Mouse (Mus musculus): ENCODE measurements around the gene Akap2. TPM values are rescaled to one million over a fixed set of nuclear protein-coding genes. Genes with fewer than 3 reads are reported as not detected.

Gene Akap2
- total RNA-seq (2012; rRNA removed), result 1.7 and 2.6 TPM in 2 replicates
- polyA plus RNA-seq (2012; ENCODE audit: insufficient read depth in 1 of 2, insufficient read length in 2 of 2, low read depth in 1 of 2, low replicate concordance in 2 of 2, missing spikeins in 1 of 2), result 1 to 10 TPM in 1 of 2 experiments, not detected in 1; 7.2 TPM

DNA sequence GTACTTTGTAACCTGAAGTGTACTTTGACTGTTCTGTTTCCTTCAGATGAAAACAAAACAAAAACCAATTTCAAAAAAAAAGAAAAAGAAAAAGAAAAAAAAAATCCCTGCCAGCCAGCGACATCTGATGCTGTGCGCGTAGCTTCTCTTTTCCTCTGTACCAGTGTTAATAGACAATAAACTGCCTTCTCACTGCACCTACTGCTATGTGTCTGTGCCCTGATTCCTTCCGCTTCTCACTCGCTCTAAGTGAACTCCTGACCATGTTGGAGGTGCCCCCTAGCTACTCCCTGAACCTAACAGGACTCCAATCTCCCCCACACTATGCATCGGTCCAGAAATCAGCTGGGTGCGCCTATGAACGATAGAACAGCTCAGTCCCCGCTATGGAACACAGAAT, at the start of gene Akap2:
Akap2 (plus strand) TSS at position 304 of the 400 bp plus-strand sequence.
- Histone ChIP-seq H3K4me3 (ENCODE audit: control insufficient read depth in 1 of 2, insufficient read depth in 1 of 2, low read depth in 2 of 2, low read length in 2 of 2) (no peak within 1 kb of the TSS), H3K36me3 (ENCODE audit: control insufficient read depth in 1 of 2, insufficient read depth in 2 of 2, low read length in 2 of 2) (no peaks in the 10 kb centered on the region)
- TF ChIP-seq MEF2A (IDR thresholded peaks at IDR 0.05; ENCODE audit: extremely low read depth, insufficient replicate concordance, low read depth, low read length, poor library complexity, severe bottlenecking), result no peak

GRCm38 (mm10) chr4:57670813-57671469, 46.5 kb upstream of the Akap2 start:
- Histone ChIP-seq H3K36me3 (ENCODE audit: control insufficient read depth in 1 of 2, insufficient read depth in 2 of 2, low read length in 2 of 2) (no peaks in the 10 kb centered on the region), H3K4me1 (ENCODE audit: control insufficient read depth in 1 of 2, insufficient read depth in 2 of 2, low read length in 2 of 2) (no peaks in the 10 kb centered on the region), H3K27me3 (ENCODE audit: control insufficient read depth in 1 of 2, insufficient read depth in 2 of 2, low read length in 2 of 2) (peaks cover 5 to 6% of the 10 kb centered on the region in 2 experiments), H3K79me2 (ENCODE audit: control insufficient read depth, insufficient read depth, low read length, poor library complexity) (no peaks in the 10 kb centered on the region), H3K27ac (ENCODE audit: control insufficient read depth, low read depth, low read length) (no peak overlapping the region), H3K4me3 (ENCODE audit: control insufficient read depth in 1 of 2, insufficient read depth in 1 of 2, low read depth in 2 of 2, low read length in 2 of 2) (no peak overlapping the region), H3K9me3 (replicated peaks; ENCODE audit: insufficient read depth, low read length) (no peaks in the 10 kb centered on the region), H3K9ac (ENCODE audit: control insufficient read depth, low read depth, low read length, poor library complexity, severe bottlenecking) (no peak overlapping the region)
- peak; percentile 44 for DNase-seq (ENCODE audit: low read depth, low spot score)
- peak in 1 of 2 experiments; percentile 52; a peak in 1 of 4 replicates for TF ChIP-seq USF2 (IDR thresholded peaks at IDR 0.05; ENCODE audit: borderline replicate concordance in 1 of 2, insufficient read depth in 1 of 2, low read depth in 1 of 2, low read length in 2 of 2)
- peak; percentile 74 for TF ChIP-seq SMC3 (IDR thresholded peaks at IDR 0.05; ENCODE audit: low read depth, low read length)
- TF ChIP-seq RAD21 (IDR thresholded peaks at IDR 0.05; ENCODE audit: low read depth, low read length), result peak; percentile 73
- TF ChIP-seq MYC (IDR thresholded peaks at IDR 0.05; ENCODE audit: low read depth, low read length), result no peak
- TF ChIP-seq CTCF (IDR thresholded peaks at IDR 0.05 in 2 of 3, conservative IDR thresholded peaks at IDR 0.05 in 1 of 3; ENCODE audit: control insufficient read depth in 1 of 3, insufficient read depth in 1 of 3, low read depth in 2 of 3, low read length in 3 of 3, poor library complexity in 1 of 3, severe bottlenecking in 1 of 3), result peak; percentile 25 to 63 (median 27); a peak in 4 of 6 replicates
- TF ChIP-seq USF1 (IDR thresholded peaks at IDR 0.05; ENCODE audit: low read depth, low read length), result peak; percentile 89
- peak; percentile 54 for TF ChIP-seq ZC3H11A (IDR thresholded peaks at IDR 0.05; ENCODE audit: low read depth, low read length)
- TF ChIP-seq ZNF384 (IDR thresholded peaks at IDR 0.05; ENCODE audit: low read depth, low read length), result peak; percentile 92
- no peak for TF ChIP-seq POLR2AphosphoS2 (IDR thresholded peaks at IDR 0.05; ENCODE audit: low read length)
- no peak for TF ChIP-seq GABPA (IDR thresholded peaks at IDR 0.05; ENCODE audit: low read depth, low read length)

More for the DNA sequence above, at the start of gene Akap2:
- no peak for DNase-seq (ENCODE audit: low read depth, low spot score)
- no peaks in the 10 kb centered on the region; a peak in 1 of 4 replicates for H3K27me3 ChIP-seq (ENCODE audit: control insufficient read depth in 1 of 2, insufficient read depth in 2 of 2, low read length in 2 of 2)
- no peaks in the 10 kb centered on the region for H3K79me2 ChIP-seq (ENCODE audit: control insufficient read depth, insufficient read depth, low read length, poor library complexity)
- no peaks in the 10 kb centered on the region for H3K9me3 ChIP-seq (replicated peaks; ENCODE audit: insufficient read depth, low read length)
- no peaks in the 10 kb centered on the region for H3K4me1 ChIP-seq (ENCODE audit: control insufficient read depth in 1 of 2, insufficient read depth in 2 of 2, low read length in 2 of 2)
- H3K9ac ChIP-seq (ENCODE audit: control insufficient read depth, low read depth, low read length, poor library complexity, severe bottlenecking), result no peak within 1 kb of the TSS
- H3K27ac ChIP-seq (ENCODE audit: control insufficient read depth, low read depth, low read length), result no peak within 1 kb of the TSS

GRCm38 (mm10) chr4:57672541-57672940, 44.9 kb upstream of the Akap2 start:
- no peak for DNase-seq (ENCODE audit: low read depth, low spot score)
- no peaks in the 10 kb centered on the region for H3K4me1 ChIP-seq (ENCODE audit: control insufficient read depth in 1 of 2, insufficient read depth in 2 of 2, low read length in 2 of 2)
- no peaks in the 10 kb centered on the region for H3K79me2 ChIP-seq (ENCODE audit: control insufficient read depth, insufficient read depth, low read length, poor library complexity)
- no peaks in the 10 kb centered on the region for H3K9me3 ChIP-seq (replicated peaks; ENCODE audit: insufficient read depth, low read length)
- H3K36me3 ChIP-seq (ENCODE audit: control insufficient read depth in 1 of 2, insufficient read depth in 2 of 2, low read length in 2 of 2), result no peaks in the 10 kb centered on the region
- no peak overlapping the region for H3K9ac ChIP-seq (ENCODE audit: control insufficient read depth, low read depth, low read length, poor library complexity, severe bottlenecking)
- H3K27ac ChIP-seq (ENCODE audit: control insufficient read depth, low read depth, low read length), result no peak overlapping the region
- no peak for TF ChIP-seq MAZ (IDR thresholded peaks at IDR 0.05; ENCODE audit: low read depth, low read length)
- no peak for TF ChIP-seq NELFE (IDR thresholded peaks at IDR 0.05; ENCODE audit: low read depth, low read length)
- no peak for TF ChIP-seq CHD2 (IDR thresholded peaks at IDR 0.05; ENCODE audit: low read length)
- TF ChIP-seq MAX (IDR thresholded peaks at IDR 0.05; ENCODE audit: low read length), result no peak
- no peak for TF ChIP-seq ZNF384 (IDR thresholded peaks at IDR 0.05; ENCODE audit: low read depth, low read length)
- no peak for TF ChIP-seq USF2 (IDR thresholded peaks at IDR 0.05; ENCODE audit: borderline replicate concordance in 1 of 2, insufficient read depth in 1 of 2, low read depth in 1 of 2, low read length in 2 of 2)
- no peak for TF ChIP-seq HCFC1 (IDR thresholded peaks at IDR 0.05; ENCODE audit: low read depth, low read length)
- TF ChIP-seq RAD21 (IDR thresholded peaks at IDR 0.05; ENCODE audit: low read depth, low read length), result no peak
- TF ChIP-seq TAL1 (IDR thresholded peaks at IDR 0.05; ENCODE audit: low read length), result no peak
- no peak for TF ChIP-seq UBTF (IDR thresholded peaks at IDR 0.05; ENCODE audit: borderline replicate concordance, insufficient read depth, low read depth, low read length)
- TF ChIP-seq ETS1 (IDR thresholded peaks at IDR 0.05; ENCODE audit: low read depth, low read length), result no peak
- TF ChIP-seq MYB (IDR thresholded peaks at IDR 0.05; ENCODE audit: low read depth, low read length), result no peak
- TF ChIP-seq POLR2A (IDR thresholded peaks at IDR 0.05; ENCODE audit: control insufficient read depth in 1 of 2, insufficient read depth in 1 of 2, low read depth in 1 of 2, low read length in 2 of 2, poor library complexity in 1 of 2), result no peak
- H3K27me3 ChIP-seq (ENCODE audit: control insufficient read depth in 1 of 2, insufficient read depth in 2 of 2, low read length in 2 of 2), result no peaks in the 10 kb centered on the region; a peak in 1 of 4 replicates
- H3K4me3 ChIP-seq (ENCODE audit: control insufficient read depth in 1 of 2, insufficient read depth in 1 of 2, low read depth in 2 of 2, low read length in 2 of 2), result no peak overlapping the region
